12 mouse cellular contexts compared by ENCODE assay signal in the genomic region with DNA sequence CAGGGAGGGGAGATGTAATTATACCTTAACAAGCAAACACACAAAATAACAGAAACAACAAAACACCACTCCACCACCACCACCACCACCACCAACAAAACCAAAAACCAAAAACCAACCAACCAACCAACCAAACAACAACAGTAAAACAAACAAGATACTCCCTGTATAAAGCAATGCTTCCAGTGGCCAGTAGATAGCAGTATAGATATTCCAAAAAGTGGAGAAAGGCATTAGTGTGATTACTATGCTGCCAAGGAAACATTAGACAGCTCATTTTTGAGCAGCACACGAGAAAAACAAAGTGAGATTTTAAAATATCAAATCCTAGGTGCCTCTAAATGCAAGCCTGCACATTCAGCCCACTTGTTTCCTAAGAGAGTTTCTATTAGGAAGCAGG. TPM values are rescaled to one million over a fixed set of nuclear protein-coding genes. Genes with fewer than 3 reads are reported as not detected.
DNase-seq lines count a peak whose midpoint lies in the region; ATAC-seq and TF ChIP-seq lines count a peak whose summit lies in the region.
"Had no signal": no experiment of that assay in that cellular context is flagged by ENCODE, and none has a peak within 500 bp of the region (broad histone marks: within the 10 kb centered on the region; RNA-seq: fewer than 3 reads in every experiment).

No protein-coding gene starts in this region.

- in situ Hi-C loops in ES-E14 (cut with MboI; ENCODE audit: low sequenced_read_pairs in 2 of 2, unreplicated experiment in 2 of 2), result no loop called here

- TF ChIP-seq CTCF in heart, postnatal 0 days (IDR thresholded peaks at IDR 0.05; ENCODE audit: low read depth), result 0 out of 2 replicates have a peak, but pooled peaks have one; percentile 4
- peak; percentile 15; the same call in 1 of the 2 replicates for TF ChIP-seq CTCF in liver, postnatal 0 days (IDR thresholded peaks at IDR 0.05; ENCODE audit: low read depth)

- TF ChIP-seq EP300 in heart, postnatal 0 days (IDR thresholded peaks at IDR 0.05; ENCODE audit: low read depth), result no peak
- TF ChIP-seq EP300 in liver, postnatal 0 days (IDR thresholded peaks at IDR 0.05; ENCODE audit: low read depth), result no peak

- no peaks in the 10 kb centered on the region for H3K4me1 ChIP-seq in heart, postnatal 0 days (ENCODE audit: control insufficient read depth, insufficient read depth)
- H3K4me1 ChIP-seq in liver, postnatal 0 days (ENCODE audit: insufficient read depth), result no peaks in the 10 kb centered on the region
- H3K4me1 ChIP-seq in ES-E14 (ENCODE audit: control insufficient read depth in 2 of 2, insufficient read depth in 2 of 2, low read length in 2 of 2, poor library complexity in 1 of 2), result no peaks in the 10 kb centered on the region
- H3K4me1 ChIP-seq: limb, embryonic 12.5 days had no signal

- no peak overlapping the region for H3K4me3 ChIP-seq in heart, postnatal 0 days (ENCODE audit: low read depth, low read length)
- H3K4me3 ChIP-seq in liver, postnatal 0 days (ENCODE audit: low read depth, low read length), result no peak overlapping the region
- H3K4me3 ChIP-seq in ES-E14 (ENCODE audit: insufficient read depth in 1 of 2, low read depth in 1 of 2, low read length in 2 of 2, poor library complexity in 1 of 2, severe bottlenecking in 1 of 2), result no peak overlapping the region
- H3K4me3 ChIP-seq: limb, embryonic 12.5 days had no signal

- no peak overlapping the region for H3K9ac ChIP-seq in heart, postnatal 0 days (replicated peaks; ENCODE audit: low read depth, low read length)
- H3K9ac ChIP-seq in liver, postnatal 0 days (replicated peaks), result no peak overlapping the region
- H3K9ac ChIP-seq in ES-E14 (ENCODE audit: insufficient read depth, low read depth, low read length, poor library complexity, severe bottlenecking), result no peak overlapping the region
- H3K9ac ChIP-seq: limb, embryonic 12.5 days had no signal

- H3K27ac ChIP-seq in heart, postnatal 0 days (ENCODE audit: low read depth), result no peak overlapping the region
- H3K27ac ChIP-seq in liver, postnatal 0 days (ENCODE audit: low read depth), result no peak overlapping the region
- H3K27ac ChIP-seq in ES-E14 (ENCODE audit: insufficient read depth, low read depth, low read length, poor library complexity, severe bottlenecking), result no peak overlapping the region
- H3K27ac ChIP-seq: limb, embryonic 12.5 days; macrophage had no signal

- no peak for DNase-seq in heart, postnatal 0 days (ENCODE audit: low spot score)
- no peak for DNase-seq in heart, adult 9 months (ENCODE audit: low spot score in 2 of 2)
- DNase-seq in liver, postnatal 0 days, result no peak
- DNase-seq in liver, result no peak
- DNase-seq in ES-E14 (ENCODE audit: low read depth, low spot score), result no peak
- no peak for DNase-seq in urinary bladder, postnatal 10 days (ENCODE audit: low spot score)
- DNase-seq: cerebellum, postnatal 36 days; heart, adult 11 months had no signal

- H3K36me3 ChIP-seq in heart, postnatal 0 days (replicated peaks; ENCODE audit: control insufficient read depth, insufficient read depth, low read length), result no peaks in the 10 kb centered on the region
- H3K36me3 ChIP-seq in liver, postnatal 0 days (replicated peaks; ENCODE audit: insufficient read depth, low read length), result no peaks in the 10 kb centered on the region
- no peaks in the 10 kb centered on the region for H3K36me3 ChIP-seq in ES-E14 (ENCODE audit: control insufficient read depth, insufficient read depth, low read length, poor library complexity, severe bottlenecking)
- H3K36me3 ChIP-seq: limb, embryonic 12.5 days had no signal

- WGBS in heart, postnatal 0 days, result 6% methylated on average over 1 of the region's 1 CpGs
- WGBS in liver, postnatal 0 days (ENCODE audit: insufficient replicate concordance), result 17% methylated on average over 1 of the region's 1 CpGs

- H3K4me2 ChIP-seq in heart, postnatal 0 days (ENCODE audit: low read depth, low read length), result no peak overlapping the region
- H3K4me2 ChIP-seq in liver, postnatal 0 days (ENCODE audit: low read depth, low read length), result no peak overlapping the region
- H3K4me2 ChIP-seq: limb, embryonic 12.5 days had no signal

- H3K9me3 ChIP-seq in heart, postnatal 0 days (replicated peaks; ENCODE audit: control insufficient read depth, low read length), result no peaks in the 10 kb centered on the region
- no peaks in the 10 kb centered on the region for H3K9me3 ChIP-seq in liver, postnatal 0 days (ENCODE audit: low read length)
- H3K9me3 ChIP-seq in ES-E14 (ENCODE audit: control insufficient read depth, insufficient read depth, low read depth, low read length), result no peaks in the 10 kb centered on the region
- H3K9me3 ChIP-seq: limb, embryonic 12.5 days had no signal

- no peak for ATAC-seq in heart, postnatal 0 days (ENCODE audit: insufficient read depth, low read depth)
- no peak for ATAC-seq in liver, postnatal 0 days
- ATAC-seq in megakaryocyte-erythroid progenitor cell, adult 5-6 weeks (replicated peaks; ENCODE audit: low FRiP score, low TSS enrichment, poor library complexity, severe bottlenecking), result peak; percentile 61; the same call in 1 of the 2 replicates

- no peaks in the 10 kb centered on the region for H3K27me3 ChIP-seq in heart, postnatal 0 days (ENCODE audit: control insufficient read depth, insufficient read depth, low read length)
- H3K27me3 ChIP-seq in liver, postnatal 0 days (ENCODE audit: insufficient read depth, low read length), result no peaks in the 10 kb centered on the region
- H3K27me3 ChIP-seq: limb, embryonic 12.5 days had no signal

TF ChIP-seq in ES-E14, 5 proteins besides CTCF, POLR2A, EP300 and RAD21:
- TF ChIP-seq ZC3H11A (IDR thresholded peaks at IDR 0.05; ENCODE audit: borderline replicate concordance, low read depth, low read length) (peak; percentile 40; the same call in 1 of the 2 replicates), MAFK (IDR thresholded peaks at IDR 0.05; ENCODE audit: insufficient read depth, low read depth, low read length) (no peak)

RNA-seq across cellular contexts. Expression of a gene that starts 6.2 kb away (rescaled TPM):
- total RNA-seq in heart, postnatal 0 days (2014; rRNA removed; ENCODE audit: low replicate concordance), result not detected in 2 replicates
- not detected in 2 replicates for polyA plus RNA-seq in heart, postnatal 0 days (2015; fragmentation: Nextera tagmentation; extraction: Ambion mirVana)
- polyA plus RNA-seq in liver, postnatal 0 days (2015; fragmentation: Nextera tagmentation; extraction: Ambion mirVana), result not detected in 2 replicates
- not detected in 2 replicates for total RNA-seq in ES-E14 (2012; rRNA removed)
- total RNA-seq in megakaryocyte-erythroid progenitor cell, adult 5-6 weeks (2014; fragmentation: Nextera tagmentation), result not detected in 2 replicates
- not detected in 2 replicates for total RNA-seq in megakaryocyte-erythroid progenitor cell, adult 5-6 weeks (2017)
- polyA plus RNA-seq: limb, embryonic 12.5 days; macrophage; small intestine, adult 2 months had no signal
